Mouse (Mus musculus) gastrocnemius, adult 2 months (tissue): ENCODE data around the gene Zdhhc22. TPM values are rescaled to one million over a fixed set of nuclear protein-coding genes. Genes with fewer than 3 reads are reported as not detected.
A peak's percentile ranks its signal among the peaks of the same experiment; 100 is the strongest.

Experiments
- DNase-seq: peaks from one replicate; pipeline ENCODE4 v3.0.0; 2022
- H3K27ac ChIP-seq: fragments of 200-600 bp; 2 replicates; pipeline ENCODE4 v1.8.1; 2022; ENCODE audit warnings: mild to moderate bottlenecking
- H3K4me3 ChIP-seq: fragments of 200-600 bp; 2 replicates; pipeline ENCODE4 v1.8.1; 2022; ENCODE audit warnings: mild to moderate bottlenecking, moderate library complexity
- CTCF ChIP-seq: fragments of 200-600 bp; IDR thresholded peaks from 2 replicates; pipeline ENCODE4 v1.8.1; 2022; ENCODE audit warnings: antibody characterized with exemption, mild to moderate bottlenecking, moderate library complexity
- intact Hi-C: fragments of 180-260 bp; cut with DNase I; formaldehyde crosslinking; loops from one replicate; pipeline ENCODE4 v1.15.1; 2025
- total RNA-seq, 2 experiments: library from RNA; stranded (reverse); gene quantifications; 2 replicates each; pipeline ENCODE4 v1.2.3; 2021

Zdhhc22 gene
- total RNA-seq, 2 experiments from 2014 or later: not detected

DNA sequence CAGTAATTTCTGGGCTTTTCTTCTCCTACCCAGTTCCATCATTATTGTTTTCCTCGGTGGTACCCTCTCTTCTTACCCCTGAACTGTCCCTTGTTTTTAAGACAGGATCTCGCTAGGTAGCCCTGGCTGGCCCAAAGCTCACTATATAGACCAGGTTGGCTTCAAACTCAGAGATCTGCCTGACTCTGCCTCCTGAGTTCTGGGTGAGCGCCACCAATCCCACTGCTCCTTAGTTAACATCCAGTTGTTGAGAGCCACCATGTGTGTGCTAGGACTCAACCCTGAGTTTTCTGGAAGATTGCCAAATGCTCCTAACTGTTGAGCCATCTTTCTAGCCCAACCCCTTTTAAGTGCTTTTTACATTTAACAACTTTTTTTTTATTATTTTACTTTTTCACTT lies 39.3 kb downstream of the Zdhhc22 start:
- DNase-seq: no peak
- H3K27ac ChIP-seq: peak overlapping the region; percentile 99
- H3K4me3 ChIP-seq: no peak overlapping the region; the same call in 1 of the 2 replicates
- TF ChIP-seq CTCF: no peak
- intact Hi-C loops: no loop called here

DNA sequence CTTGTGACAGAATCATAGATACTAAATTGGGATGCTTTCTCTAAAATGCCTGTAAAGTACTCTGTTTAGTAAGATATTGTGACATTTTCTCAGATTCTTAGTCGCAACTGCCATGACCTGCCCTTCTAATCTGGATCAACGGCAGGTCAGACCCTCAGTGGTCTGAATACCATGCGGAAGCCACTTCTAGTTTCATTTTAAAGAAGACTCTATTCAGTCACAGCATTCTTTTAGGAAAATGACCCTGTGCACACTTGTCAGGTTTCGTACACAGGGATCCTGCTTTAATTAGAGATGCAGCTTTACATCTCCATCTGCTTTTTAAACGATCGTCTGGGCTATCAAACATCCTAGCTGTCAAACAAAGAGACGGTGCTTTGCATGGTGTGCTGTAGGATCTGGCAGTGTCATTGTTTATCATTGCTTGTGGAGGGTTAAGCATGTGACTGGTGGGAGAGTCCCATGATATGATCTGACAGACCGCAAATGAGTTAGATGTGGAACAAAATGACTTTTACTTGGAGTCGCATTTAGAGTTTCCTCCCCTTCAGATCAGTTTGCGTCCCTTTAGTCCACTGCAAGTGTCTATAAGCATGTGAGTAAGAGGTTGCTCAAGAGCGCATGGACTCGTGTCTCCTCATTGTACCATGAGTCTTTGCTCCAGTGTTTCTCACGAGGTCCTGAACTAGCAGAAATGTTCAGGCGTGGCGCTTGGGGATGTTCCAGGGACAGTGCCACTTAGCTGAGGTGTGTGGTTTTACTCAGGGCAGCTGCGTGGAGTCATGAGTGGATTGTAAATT lies 39.9 kb downstream of the Zdhhc22 start:
- H3K27ac ChIP-seq: peak overlapping the region; percentile 99
- peak; percentile 44 for DNase-seq
- peak overlapping the region; percentile 9; the same call in 1 of the 2 replicates for H3K4me3 ChIP-seq
- no peak for TF ChIP-seq CTCF
- intact Hi-C loops: no loop called here

DNA sequence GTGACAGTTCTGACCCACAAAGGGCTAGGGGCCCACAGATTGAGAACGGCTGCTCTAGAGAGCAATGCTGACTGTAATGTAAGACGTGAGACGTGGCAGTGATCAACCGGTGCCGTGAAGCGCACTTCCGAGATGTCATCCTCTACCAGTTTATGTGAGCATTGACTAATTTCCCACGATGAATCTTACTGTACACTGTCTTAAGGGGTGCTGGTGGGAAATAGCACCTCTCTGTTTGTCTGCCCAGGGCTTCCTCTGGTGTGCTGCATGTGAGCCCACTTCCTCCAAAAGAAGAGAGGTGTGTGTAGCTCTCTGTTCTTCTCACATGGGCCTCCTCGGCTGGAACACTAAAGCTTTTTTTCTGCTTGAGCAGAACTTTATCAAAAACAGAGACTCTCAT lies 40.7 kb downstream of the Zdhhc22 start:
- H3K4me3 ChIP-seq: peak overlapping the region; percentile 89
- H3K27ac ChIP-seq: peak overlapping the region; percentile 99
- DNase-seq: no peak
- TF ChIP-seq CTCF: no peak
- intact Hi-C loops: loop anchor here (5.0 kb wide), 1 partner anchor 47 kb away; no protein-coding TSS in a partner anchor

DNA sequence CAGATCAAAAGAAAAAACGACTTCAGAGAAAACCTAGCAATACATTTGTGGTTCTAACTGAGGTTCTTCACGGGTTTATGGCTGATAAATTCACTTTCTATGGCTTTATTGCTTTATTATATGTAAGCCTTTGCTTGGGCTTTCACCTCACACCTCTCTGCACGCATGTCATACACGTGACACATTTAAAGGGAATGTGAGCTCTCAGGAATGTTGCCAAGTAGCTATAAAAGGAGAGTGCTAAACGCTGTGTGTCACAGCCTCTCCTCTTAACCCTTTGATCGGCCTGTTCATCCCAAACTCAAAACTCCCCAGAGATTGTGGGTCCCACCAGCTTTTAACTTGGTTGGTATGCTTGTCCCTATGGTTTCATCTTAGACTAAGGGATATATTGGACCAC lies 41.6 kb downstream of the Zdhhc22 start:
- H3K4me3 ChIP-seq: peak overlapping the region; percentile 89
- no peak for DNase-seq
- TF ChIP-seq CTCF: no peak
- intact Hi-C loops: loop anchor here (5.0 kb wide), 1 partner anchor 46 kb away; no protein-coding TSS in a partner anchor
- peak overlapping the region; percentile 99 for H3K27ac ChIP-seq

DNA sequence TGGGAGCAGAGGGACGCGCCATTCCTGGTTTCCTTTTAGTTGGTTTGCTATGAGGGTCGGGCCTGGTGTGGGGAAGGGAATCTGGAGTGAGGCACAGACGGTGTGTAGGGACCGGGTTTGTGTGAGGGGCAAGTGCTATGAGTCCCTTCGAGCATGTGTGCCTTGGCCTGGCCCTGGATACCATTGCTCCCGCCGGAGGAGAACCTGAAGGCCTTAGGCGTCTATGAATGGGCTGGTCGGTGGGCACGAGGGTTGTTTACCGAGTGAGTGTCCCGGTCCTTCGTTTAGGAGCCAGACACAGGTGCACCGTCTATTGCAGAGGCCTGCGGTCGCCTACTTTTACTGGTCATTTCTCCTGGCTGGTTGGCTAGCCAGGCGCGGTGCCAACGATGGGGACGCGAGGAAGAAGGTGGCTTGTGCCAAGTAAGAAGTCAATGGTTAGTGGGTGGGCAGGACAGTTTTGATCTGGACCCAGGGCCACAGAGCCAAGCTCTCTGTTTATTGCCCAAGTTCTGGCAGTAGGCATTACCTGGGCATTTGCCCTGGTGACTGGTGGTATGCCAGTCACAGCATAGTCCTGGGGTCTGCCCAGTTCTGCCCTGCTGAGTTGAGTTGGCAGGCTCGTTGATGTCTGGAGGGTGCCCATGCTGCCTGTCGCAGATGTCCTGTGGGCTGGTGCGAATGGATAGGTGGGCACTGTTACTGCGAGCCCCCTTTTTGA lies 42.4 kb downstream of the Zdhhc22 start:
- peak; percentile 80 for DNase-seq
- no peak for TF ChIP-seq CTCF
- intact Hi-C loops: loop anchor here (5.0 kb wide), 1 partner anchor 46 kb away; no protein-coding TSS in a partner anchor
- H3K27ac ChIP-seq: peak overlapping the region; percentile 99
- peak overlapping the region; percentile 89 for H3K4me3 ChIP-seq

DNA sequence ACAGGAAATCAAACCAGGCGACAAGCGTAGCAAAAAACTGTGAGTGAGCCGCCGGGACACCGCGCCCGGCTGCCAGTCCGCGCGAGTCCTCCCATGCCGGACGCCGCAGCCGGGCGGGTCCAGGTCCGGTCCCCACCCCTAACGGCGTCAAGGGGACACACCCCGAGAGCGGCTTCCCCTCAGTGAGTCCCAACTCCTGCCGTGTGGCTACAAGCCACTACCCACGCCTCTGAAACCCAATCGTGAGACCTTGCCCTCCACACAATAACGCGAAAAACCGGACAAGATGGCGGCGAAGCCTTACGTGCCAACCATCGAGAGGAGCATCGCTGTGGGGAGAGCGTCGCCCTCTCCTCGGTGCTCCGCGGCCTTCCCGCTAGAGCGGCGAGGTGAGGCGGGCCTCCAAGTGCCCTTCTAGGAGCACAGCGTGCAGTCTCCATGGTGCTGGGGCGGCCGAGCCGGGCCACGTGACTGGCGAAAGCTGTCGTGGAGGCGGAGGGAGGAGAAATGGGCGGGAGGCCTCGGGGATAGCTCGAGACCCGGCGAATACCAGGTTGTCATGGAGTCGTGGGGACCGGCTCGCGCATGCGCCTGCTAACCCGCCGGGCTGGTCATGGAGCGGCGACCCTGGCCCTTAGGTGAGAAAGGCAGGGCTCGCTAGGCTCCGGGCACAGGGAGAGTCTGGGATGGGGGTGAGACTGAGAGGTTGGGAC lies 43.2 kb downstream of the Zdhhc22 start, which contains the start of gene Cipc:
Gene Cipc, plus strand, starts transcription at position 182 of the 713 bp plus-strand sequence.
- TF ChIP-seq CTCF: 0 out of 2 replicates have a peak, but pooled peaks have one; percentile 2
- intact Hi-C loops: loop anchor here (5.0 kb wide), 1 partner anchor 45 kb away; no protein-coding TSS in a partner anchor

DNA sequence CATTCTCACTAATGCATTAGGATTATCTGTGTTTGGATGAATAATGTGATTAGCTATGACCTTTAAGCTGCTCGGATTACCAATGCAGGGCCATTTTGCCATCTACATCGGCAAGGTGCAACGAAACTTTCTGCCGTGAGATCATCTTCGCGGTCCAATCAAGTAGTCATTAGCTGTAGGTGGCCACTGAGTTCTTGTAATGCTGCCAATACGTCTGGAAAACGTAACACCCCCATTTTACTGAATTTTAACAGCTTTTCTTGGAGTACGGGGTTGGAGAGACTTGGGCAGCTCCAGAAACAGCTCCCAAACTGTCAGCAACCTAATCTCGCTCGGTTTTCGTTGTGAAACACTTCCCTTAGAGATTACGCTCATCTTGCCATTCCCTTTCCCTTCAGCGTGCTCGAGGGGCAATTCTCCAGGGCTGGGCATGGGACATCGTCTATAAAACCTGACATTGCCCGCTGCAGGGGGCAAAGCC lies 43.9 kb downstream of the Zdhhc22 start:
- TF ChIP-seq CTCF: no peak
- no peak for DNase-seq
- intact Hi-C loops: loop anchor here (5.0 kb wide), 1 partner anchor 44 kb away; no protein-coding TSS in a partner anchor

More for the DNA sequence above, 43.2 kb downstream of the Zdhhc22 start, which contains the start of gene Cipc:
- H3K4me3 ChIP-seq: peak within 1 kb of the TSS; percentile 89
- peak; percentile 99 for DNase-seq
- peak within 1 kb of the TSS; percentile 99 for H3K27ac ChIP-seq

DNA sequence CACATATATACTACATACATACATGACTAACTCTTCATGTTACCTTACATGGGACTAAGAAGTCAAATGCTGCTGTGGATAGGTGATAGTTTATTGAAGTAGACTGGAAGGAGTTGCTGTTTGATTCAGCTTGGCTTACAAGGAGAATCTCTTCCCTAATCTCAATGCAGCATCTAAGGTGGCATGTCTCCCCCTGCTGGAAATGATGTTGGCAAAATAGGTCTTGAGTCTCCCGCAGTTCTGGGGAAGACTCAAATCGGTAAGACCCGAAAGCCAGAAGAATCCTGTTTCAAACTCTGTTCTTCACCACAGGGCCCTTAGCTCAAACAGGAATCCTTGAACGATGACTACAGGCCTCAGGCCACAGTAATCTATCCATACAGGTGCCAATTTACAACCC lies 45.1 kb downstream of the Zdhhc22 start:
- H3K4me3 ChIP-seq: peak overlapping the region; percentile 27
- intact Hi-C loops: loop anchor here (5.0 kb wide), 1 partner anchor 43 kb away; no protein-coding TSS in a partner anchor
- peak; percentile 70 for DNase-seq
- TF ChIP-seq CTCF: peak; percentile 88
- peak overlapping the region; percentile 99 for H3K27ac ChIP-seq

More for the DNA sequence above, 43.9 kb downstream of the Zdhhc22 start:
- peak overlapping the region; percentile 89 for H3K4me3 ChIP-seq
- H3K27ac ChIP-seq: peak overlapping the region; percentile 99

DNA sequence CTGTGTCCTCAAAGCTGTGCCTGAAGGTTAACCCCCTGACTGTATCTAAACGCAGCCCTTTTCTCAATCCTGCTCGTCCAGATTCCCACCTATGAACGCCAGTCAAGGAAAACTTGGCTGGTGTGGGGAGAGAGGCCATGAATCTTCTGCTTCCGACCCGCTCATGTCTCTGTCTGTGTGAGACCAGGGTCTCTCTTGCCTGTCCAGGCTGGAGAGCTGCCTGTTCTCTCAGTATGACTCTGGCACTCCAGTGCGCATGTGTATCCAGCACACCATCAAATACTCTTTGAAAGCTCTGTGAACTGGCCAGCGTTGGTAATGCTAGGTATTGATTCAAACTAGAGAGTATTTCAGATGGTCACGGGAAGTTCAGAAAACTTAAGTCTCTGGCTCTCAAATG lies 46.8 kb downstream of the Zdhhc22 start:
- H3K27ac ChIP-seq: peak overlapping the region; percentile 99
- DNase-seq: no peak
- H3K4me3 ChIP-seq: no peak overlapping the region
- no peak for TF ChIP-seq CTCF
- intact Hi-C loops: no loop called here

DNA sequence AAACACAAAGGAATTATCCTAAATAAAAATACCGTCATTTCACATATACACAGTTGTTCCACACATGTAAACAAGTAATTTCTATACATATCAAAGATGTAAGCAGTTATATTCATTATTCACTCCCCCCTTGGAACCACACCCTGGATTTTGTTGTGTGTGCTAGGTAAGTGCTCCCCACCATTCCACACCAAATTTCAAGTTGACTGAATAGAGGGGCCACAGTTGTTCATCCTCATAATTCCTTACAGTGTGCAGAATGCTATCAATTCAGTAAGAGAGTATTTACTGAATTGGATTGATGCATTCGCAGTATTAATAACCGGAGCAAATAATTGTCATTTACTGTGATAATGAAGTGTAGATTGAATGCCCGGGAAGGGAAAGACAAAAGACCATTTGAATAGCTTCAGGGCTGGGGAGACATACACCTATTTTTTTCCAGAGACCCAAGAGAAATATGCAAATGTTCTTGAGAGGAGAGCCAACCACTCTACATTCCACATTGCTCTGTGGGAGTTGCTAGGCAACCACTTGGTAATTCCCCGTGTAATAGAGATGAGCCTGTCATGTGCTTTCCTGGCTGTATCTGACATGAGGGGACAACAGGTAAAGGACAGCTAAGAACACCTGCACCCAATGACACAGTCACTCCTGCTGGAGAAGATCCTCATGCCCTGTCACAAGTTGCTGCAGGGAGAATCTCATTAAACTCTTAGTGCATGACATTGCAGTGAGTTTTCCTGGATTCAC lies 48.3 kb downstream of the Zdhhc22 start:
- Histone ChIP-seq H3K27ac (peak overlapping the region; percentile 65), H3K4me3 (no peak overlapping the region)
- intact Hi-C loops: no loop called here
- no peak for DNase-seq
- no peak for TF ChIP-seq CTCF

DNA sequence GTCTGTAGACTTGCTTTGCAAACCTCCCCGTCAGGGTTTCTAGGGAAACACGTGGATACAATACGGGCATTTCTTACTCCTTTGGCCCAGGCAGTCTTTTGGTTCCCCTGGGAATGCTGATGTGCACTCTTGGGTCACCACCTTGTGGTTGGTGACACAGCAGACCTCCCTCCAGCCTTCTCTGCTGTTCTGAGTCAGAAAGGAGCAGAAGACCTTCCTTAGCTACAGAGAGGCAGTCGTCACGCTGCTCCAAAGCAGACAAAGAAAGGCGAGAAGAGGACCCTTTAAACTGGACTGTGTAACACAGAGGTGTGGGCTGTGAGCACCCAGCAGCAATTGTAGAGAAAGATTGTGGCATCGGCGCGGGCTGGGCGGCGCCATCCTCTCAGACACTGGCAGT lies 49.1 kb downstream of the Zdhhc22 start:
- TF ChIP-seq CTCF: no peak
- intact Hi-C loops: no loop called here
- DNase-seq: no peak
- H3K4me3 ChIP-seq: no peak overlapping the region
- peak overlapping the region; percentile 65 for H3K27ac ChIP-seq
